Mouse (Mus musculus) kidney, postnatal 10 days (tissue): ENCODE measurements around the gene Pou5f1.

ENCODE experiments used
- DNase-seq: peaks from one replicate; pipeline ENCODE4 v3.0.0; 2021; ENCODE audit warnings: mixed read lengths

The Pou5f1 gene

GRCm38 (mm10) chr17:35513886-35514285 lies 8.1 kb downstream of the Pou5f1 start:
- peak; percentile 89 for DNase-seq

GRCm38 (mm10) chr17:35514756-35515155 lies 8.9 kb downstream of the Pou5f1 start:
- no peak for DNase-seq

GRCm38 (mm10) chr17:35515911-35516640 lies 10.3 kb downstream of the Pou5f1 start:
- DNase-seq: peak; percentile 65

- DNase-seq: peak; percentile 99
Measured at GRCm38 (mm10) chr17:35516652-35517500, 11.1 kb downstream of the Pou5f1 start, which contains the start of the genes Tcf19 and Cchcr1. Gene Tcf19 (minus strand): TSS chr17:35516824. Gene Cchcr1 (plus strand): TSS chr17:35517100.

GRCm38 (mm10) chr17:35517526-35517925 lies 11.7 kb downstream of the Pou5f1 start:
- DNase-seq: no peak

GRCm38 (mm10) chr17:35524354-35524753 lies 18.5 kb downstream of the Pou5f1 start:
- DNase-seq: no peak

GRCm38 (mm10) chr17:35526644-35527043 lies 20.8 kb downstream of the Pou5f1 start:
- no peak for DNase-seq

- DNase-seq: no peak
Measured at GRCm38 (mm10) chr17:35532360-35532759, 26.5 kb downstream of the Pou5f1 start.

GRCm38 (mm10) chr17:35532901-35533300 lies 27.1 kb downstream of the Pou5f1 start, which contains the start of gene Psors1c2:
Gene Psors1c2 (plus strand): TSS chr17:35533201.
- no peak for DNase-seq

GRCm38 (mm10) chr17:35534343-35534742 lies 28.5 kb downstream of the Pou5f1 start:
- DNase-seq: peak; percentile 88

- DNase-seq: no peak
Measured at GRCm38 (mm10) chr17:35537421-35537820, 31.6 kb downstream of the Pou5f1 start.

GRCm38 (mm10) chr17:35538476-35538875 lies 32.7 kb downstream of the Pou5f1 start:
- no peak for DNase-seq

GRCm38 (mm10) chr17:35539540-35539939 lies 33.7 kb downstream of the Pou5f1 start:
- no peak for DNase-seq

GRCm38 (mm10) chr17:35542761-35543411 lies 37.1 kb downstream of the Pou5f1 start:
- no peak for DNase-seq

- no peak for DNase-seq
Measured at GRCm38 (mm10) chr17:35543412-35543861, 37.6 kb downstream of the Pou5f1 start.

GRCm38 (mm10) chr17:35544001-35544400 lies 38.2 kb downstream of the Pou5f1 start:
- no peak for DNase-seq

GRCm38 (mm10) chr17:35544680-35545079 lies 38.9 kb downstream of the Pou5f1 start:
- peak; percentile 68 for DNase-seq

GRCm38 (mm10) chr17:35547465-35547864 lies 41.6 kb downstream of the Pou5f1 start:
- DNase-seq: no peak

GRCm38 (mm10) chr17:35548636-35549035 lies 42.8 kb downstream of the Pou5f1 start:
- DNase-seq: no peak

GRCm38 (mm10) chr17:35549437-35550142 lies 43.8 kb downstream of the Pou5f1 start:
- peak; percentile 75 for DNase-seq

- DNase-seq: no peak
Measured at GRCm38 (mm10) chr17:35550143-35550494, 44.3 kb downstream of the Pou5f1 start.

GRCm38 (mm10) chr17:35550871-35551270 lies 45.1 kb downstream of the Pou5f1 start:
- no peak for DNase-seq
